Mouse (Mus musculus) stomach, embryonic 14.5 days (tissue): ENCODE measurements around the gene Phldb2. TPM values are rescaled to one million over a fixed set of nuclear protein-coding genes. Genes with fewer than 3 reads are reported as not detected.

Source experiments
- ATAC-seq: fragments of 200-750 bp; cut with Nextera tagmentation; 2 replicates; pipeline ENCODE4 v1.8.0; 2017; ENCODE audit warnings: low read depth, moderate TSS enrichment; ENCODE audit not compliant: insufficient number of reproducible peaks, insufficient read depth, low FRiP score
- H3K27ac ChIP-seq: fragments of 300-500 bp; sonication (generic); 2 replicates; pipeline ENCODE4 v1.5.1; 2014; ENCODE audit warnings: mild to moderate bottlenecking, low read length, moderate library complexity, mixed read lengths
- H3K27me3 ChIP-seq: fragments of 300-500 bp; sonication (generic); 2 replicates; pipeline ENCODE4 v1.6.1; 2014; ENCODE audit warnings: low read length, control low read depth, mixed read lengths; ENCODE audit not compliant: control insufficient read depth, insufficient read depth
- H3K36me3 ChIP-seq: fragments of 300-500 bp; sonication (generic); 2 replicates; pipeline ENCODE4 v1.6.1; 2014; ENCODE audit warnings: mild to moderate bottlenecking, control low read depth, low read length, moderate library complexity, mixed read lengths; ENCODE audit not compliant: control insufficient read depth, insufficient read depth
- H3K4me1 ChIP-seq: fragments of 300-500 bp; sonication (generic); 2 replicates; pipeline ENCODE4 v1.6.1; 2014; ENCODE audit warnings: low read length, control low read depth, mixed read lengths; ENCODE audit not compliant: control insufficient read depth, insufficient read depth
- H3K4me2 ChIP-seq: fragments of 300-500 bp; sonication (generic); replicated peaks from 2 replicates; pipeline ENCODE4 v1.6.1; 2014; ENCODE audit warnings: low read depth, low read length, control low read depth
- H3K4me3 ChIP-seq: fragments of 300-500 bp; sonication (generic); 2 replicates; pipeline ENCODE4 v1.5.1; 2014; ENCODE audit warnings: low read depth, low read length, control low read depth
- H3K9ac ChIP-seq: fragments of 300-500 bp; sonication (generic); replicated peaks from 2 replicates; pipeline ENCODE4 v1.6.1; 2014; ENCODE audit warnings: low read depth, mild to moderate bottlenecking, control low read depth, low read length, moderate library complexity, mixed read lengths
- H3K9me3 ChIP-seq: fragments of 300-500 bp; sonication (generic); 2 replicates; pipeline ENCODE4 v1.6.1; 2016; ENCODE audit warnings: low read depth, low read length, control low read depth; ENCODE audit not compliant: control insufficient read depth
- WGBS: fragments of 180-500 bp; shearing (Covaris S2); extraction: QIAGEN DNeasy Blood & Tissue Kit; methylation state at CpG from one replicate; pipeline ENCODE4 v1.1.7; 2014; 5-methylcytosine and 5-hydroxymethylcytosine counted together
- polyA plus RNA-seq: library from polyadenylated mRNA; unstranded; fragments of >200 nt; fragmentation: Nextera tagmentation; extraction: Ambion mirVana; gene quantifications from 2 replicates; pipeline ENCODE4 v1.2.1, GENCODE M21; 2014

Gene Phldb2
- polyA plus RNA-seq, 1 experiment from 2014 or later: 29.7 TPM

DNA sequence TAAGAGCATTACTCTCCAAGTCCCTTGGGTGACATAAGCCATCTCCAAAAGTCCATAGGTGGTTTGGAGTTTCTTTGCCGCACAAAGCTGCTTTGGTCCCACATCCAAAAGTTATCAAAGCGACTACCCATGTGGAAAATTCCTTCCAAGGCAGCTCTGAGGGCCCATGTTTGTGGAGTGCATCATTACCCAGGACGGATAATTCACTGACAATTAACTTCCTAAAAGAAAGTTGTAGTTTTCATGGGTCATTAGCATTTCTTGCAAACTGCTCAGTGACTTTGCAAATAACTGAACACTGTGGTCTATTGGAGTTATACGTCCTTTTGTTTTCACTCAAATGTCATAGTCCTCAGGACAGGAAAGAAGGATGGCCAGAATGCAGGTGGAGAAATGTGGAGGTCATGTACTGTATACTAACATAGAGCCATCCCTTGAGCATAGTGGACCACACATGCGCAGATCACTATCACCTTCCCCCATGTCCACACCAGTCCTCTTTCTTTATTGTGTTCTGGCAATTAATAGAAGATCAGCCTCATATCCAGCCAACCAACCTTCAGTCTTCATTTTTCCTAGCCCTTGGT is 96.0 kb downstream of the Phldb2 start:
- H3K9me3 ChIP-seq: no peaks in the 10 kb centered on the region
- no peak overlapping the region for H3K9ac ChIP-seq
- no peaks in the 10 kb centered on the region for H3K27me3 ChIP-seq
- 84% methylated on average over 5 of the region's 5 CpGs for WGBS
- H3K36me3 ChIP-seq: no peaks in the 10 kb centered on the region
- ATAC-seq: no peak
- no peaks in the 10 kb centered on the region for H3K4me1 ChIP-seq
- H3K27ac ChIP-seq: no peak overlapping the region
- no peak overlapping the region for H3K4me2 ChIP-seq
- H3K4me3 ChIP-seq: no peak overlapping the region

DNA sequence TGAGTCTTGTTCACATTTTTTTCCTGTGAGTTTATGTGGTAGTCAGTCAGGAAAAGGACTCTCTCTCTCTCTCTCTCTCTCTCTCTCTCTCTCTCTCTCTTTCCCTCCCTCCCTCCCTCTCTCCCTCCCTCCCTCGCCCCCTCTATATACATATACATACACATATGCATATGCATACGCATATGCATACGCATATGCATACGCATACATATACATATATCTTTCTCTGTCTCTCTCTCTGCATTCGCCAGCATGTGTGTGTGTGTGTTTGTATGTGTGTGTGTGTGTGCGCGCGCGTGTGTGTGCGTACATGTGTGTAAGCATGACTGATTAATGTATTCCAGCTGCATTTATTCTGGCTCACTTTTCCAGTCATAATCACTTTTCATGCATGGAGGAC is 98.9 kb downstream of the Phldb2 start:
- WGBS: 89% methylated on average over 10 of the region's 10 CpGs
- H3K4me3 ChIP-seq: no peak overlapping the region
- H3K27ac ChIP-seq: no peak overlapping the region
- H3K36me3 ChIP-seq: no peaks in the 10 kb centered on the region
- H3K9me3 ChIP-seq: no peaks in the 10 kb centered on the region
- H3K27me3 ChIP-seq: no peaks in the 10 kb centered on the region
- no peak overlapping the region for H3K9ac ChIP-seq
- no peak for ATAC-seq
- H3K4me1 ChIP-seq: no peaks in the 10 kb centered on the region
- H3K4me2 ChIP-seq: no peak overlapping the region

DNA sequence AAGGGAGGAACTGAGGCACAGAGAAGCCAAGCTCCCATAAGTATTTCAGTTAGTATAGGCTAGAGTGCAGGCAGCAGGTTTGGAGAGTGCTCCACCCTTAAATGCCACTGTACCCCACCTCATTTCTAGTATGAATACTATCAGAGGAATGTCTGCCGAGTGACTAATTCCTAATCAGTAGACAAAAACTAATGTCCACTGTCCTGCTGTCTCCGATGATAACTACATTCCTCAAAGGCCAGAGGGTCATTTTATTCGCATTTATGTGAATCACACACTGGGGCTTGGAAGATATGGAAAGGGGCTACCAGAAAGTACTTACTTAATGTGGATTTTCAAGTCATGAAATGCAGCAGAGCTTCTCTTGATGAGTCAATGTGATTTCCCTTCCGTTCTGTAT is 104.4 kb downstream of the Phldb2 start:
- H3K9ac ChIP-seq: no peak overlapping the region
- peaks cover 4% of the 10 kb centered on the region; the same call in 1 of the 2 replicates for H3K4me1 ChIP-seq
- no peak overlapping the region for H3K4me2 ChIP-seq
- no peaks in the 10 kb centered on the region for H3K27me3 ChIP-seq
- H3K9me3 ChIP-seq: no peaks in the 10 kb centered on the region
- H3K36me3 ChIP-seq: no peaks in the 10 kb centered on the region
- 71% methylated on average over 4 of the region's 4 CpGs for WGBS
- H3K4me3 ChIP-seq: no peak overlapping the region
- no peak overlapping the region for H3K27ac ChIP-seq
- no peak for ATAC-seq

DNA sequence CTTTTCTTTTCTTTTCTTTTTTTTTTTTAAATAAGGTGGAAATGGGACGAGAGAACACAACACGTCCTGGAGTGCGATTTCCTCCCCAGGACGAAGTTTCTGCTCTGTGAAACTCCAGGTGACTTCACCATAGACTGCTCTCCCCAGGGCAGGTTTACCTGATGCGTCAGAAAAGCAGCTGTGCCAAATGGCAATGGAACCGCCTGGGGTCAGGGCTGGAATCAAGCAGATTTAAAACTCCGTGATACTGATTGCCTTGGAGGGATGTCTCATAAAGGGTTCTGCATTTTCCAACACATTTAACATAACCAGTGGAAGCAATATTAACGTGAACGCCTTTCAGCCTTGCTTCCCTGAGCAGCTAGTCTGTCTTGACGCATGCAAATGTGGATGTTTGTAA is 108.5 kb downstream of the Phldb2 start:
- H3K4me1 ChIP-seq: peaks cover 16% of the 10 kb centered on the region; the same call in 1 of the 2 replicates
- peak overlapping the region; percentile 73 for H3K4me3 ChIP-seq
- WGBS: 13% methylated on average over 10 of the region's 10 CpGs
- H3K27ac ChIP-seq: peak overlapping the region; percentile 90; the same call in 1 of the 2 replicates
- H3K9me3 ChIP-seq: no peaks in the 10 kb centered on the region
- ATAC-seq: no peak
- H3K4me2 ChIP-seq: peak overlapping the region; percentile 63
- no peaks in the 10 kb centered on the region for H3K36me3 ChIP-seq
- H3K9ac ChIP-seq: peak overlapping the region; percentile 74; the same call in 1 of the 2 replicates
- H3K27me3 ChIP-seq: no peaks in the 10 kb centered on the region

DNA sequence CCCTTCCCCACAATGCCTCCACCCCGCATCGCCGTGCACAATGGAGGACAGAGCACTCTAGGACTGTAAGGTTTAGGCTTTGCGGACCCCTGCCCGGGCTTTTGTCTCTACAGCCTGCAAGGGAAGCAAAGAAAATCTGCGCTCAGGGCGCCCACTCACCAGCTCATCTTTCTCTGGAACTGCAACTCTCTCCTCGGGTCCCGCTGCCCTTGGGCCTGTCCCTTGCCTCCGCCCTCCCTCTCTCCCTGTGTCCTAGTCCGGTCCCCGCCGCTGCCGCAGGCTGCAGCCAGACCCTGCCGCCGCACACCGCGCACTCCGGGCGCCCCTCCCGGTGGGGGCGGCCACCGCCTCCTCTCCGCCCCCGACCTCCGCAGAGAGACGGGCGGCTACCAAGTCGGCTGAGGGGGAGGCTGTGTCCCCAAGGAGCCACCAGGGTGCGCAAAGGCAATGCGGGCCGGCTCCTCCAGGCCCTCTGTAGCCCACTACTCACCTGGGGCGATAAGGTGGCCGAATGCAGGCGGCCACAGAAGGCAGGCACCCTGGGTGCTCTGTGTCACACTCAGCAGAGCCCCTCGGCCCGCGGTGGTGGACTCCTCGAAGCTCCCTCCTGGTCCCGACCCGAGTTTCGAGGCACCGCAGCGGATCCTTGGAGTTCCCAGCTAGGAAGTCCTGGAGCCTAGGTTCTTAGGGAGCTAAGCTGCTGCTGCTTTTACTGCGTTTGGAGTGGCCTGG is 109.2 kb downstream of the Phldb2 start:
- WGBS: under 1% methylated on average over 45 of the region's 45 CpGs
- peaks cover 16% of the 10 kb centered on the region; the same call in 1 of the 2 replicates for H3K4me1 ChIP-seq

DNA sequence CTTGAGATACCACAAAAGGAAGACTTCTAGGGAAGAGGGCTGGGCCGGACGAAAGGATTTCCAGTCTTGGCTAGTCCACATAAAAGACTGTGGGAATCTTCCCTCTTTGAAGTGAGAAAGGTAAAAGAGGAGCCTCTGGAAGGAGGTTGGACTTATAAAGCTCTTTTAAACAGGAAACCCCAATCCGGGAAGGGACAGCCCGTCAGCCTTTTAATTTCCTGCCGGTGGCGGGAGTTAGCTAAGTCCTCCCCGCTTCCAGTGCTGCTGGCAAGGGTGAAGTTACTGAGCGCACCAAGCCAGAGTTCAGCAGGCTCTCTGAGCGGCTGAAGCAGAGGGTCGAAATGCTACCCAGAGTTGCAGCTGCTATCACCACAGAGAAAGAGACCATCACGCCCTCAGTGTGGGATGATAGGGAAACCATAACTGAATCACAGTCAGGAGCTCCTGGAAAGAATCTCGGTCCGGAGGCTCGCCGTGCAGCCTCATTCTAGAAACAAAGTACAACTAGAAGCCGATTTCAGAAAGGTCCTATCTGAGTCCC is 110.0 kb downstream of the Phldb2 start:
- no peaks in the 10 kb centered on the region for H3K36me3 ChIP-seq
- no peaks in the 10 kb centered on the region for H3K9me3 ChIP-seq
- whole genome bisulfite sequencing: under 1% methylated on average over 16 of the region's 16 CpGs
- no peaks in the 10 kb centered on the region for H3K27me3 ChIP-seq
- peak overlapping the region; percentile 63 for H3K4me2 ChIP-seq
- peak overlapping the region; percentile 90 for H3K27ac ChIP-seq
- peak overlapping the region; percentile 73 for H3K4me3 ChIP-seq
- peaks cover 18% of the 10 kb centered on the region; the same call in 1 of the 2 replicates for H3K4me1 ChIP-seq
- H3K9ac ChIP-seq: peak overlapping the region; percentile 74
- no peak for ATAC-seq

More for the DNA sequence above, 109.2 kb downstream of the Phldb2 start:
- H3K36me3 ChIP-seq: no peaks in the 10 kb centered on the region
- peak overlapping the region; percentile 74 for H3K9ac ChIP-seq
- H3K4me2 ChIP-seq: peak overlapping the region; percentile 63
- H3K4me3 ChIP-seq: peak overlapping the region; percentile 73
- H3K27ac ChIP-seq: peak overlapping the region; percentile 90
- no peaks in the 10 kb centered on the region for H3K9me3 ChIP-seq
- ATAC-seq: peak; percentile 95
- no peaks in the 10 kb centered on the region for H3K27me3 ChIP-seq

DNA sequence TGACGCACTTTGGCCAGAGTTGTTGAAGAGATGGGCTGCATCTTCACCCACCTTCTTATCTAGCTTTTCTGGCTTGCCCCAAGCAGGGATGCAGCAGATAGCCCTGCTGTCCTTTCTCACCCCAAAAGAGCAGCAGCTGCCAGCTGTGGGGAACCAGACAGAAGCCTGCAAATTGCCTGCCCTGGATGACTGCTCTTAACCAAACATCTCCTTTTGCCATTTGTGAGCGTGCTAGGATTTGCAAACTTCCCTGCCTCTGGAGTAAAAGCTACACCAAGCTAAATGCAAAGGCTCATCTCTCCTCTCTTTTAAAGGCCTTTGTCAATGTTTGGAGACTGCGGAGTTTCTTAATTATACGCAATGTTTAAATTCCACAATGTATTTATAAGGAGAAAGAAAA is 111.0 kb downstream of the Phldb2 start:
- WGBS: 23% methylated on average over 4 of the region's 4 CpGs
- peak overlapping the region; percentile 90; the same call in 1 of the 2 replicates for H3K27ac ChIP-seq
- H3K27me3 ChIP-seq: no peaks in the 10 kb centered on the region
- no peak for ATAC-seq
- peaks cover 25% of the 10 kb centered on the region; the same call in 1 of the 2 replicates for H3K4me1 ChIP-seq
- peak overlapping the region; percentile 74 for H3K9ac ChIP-seq
- peak overlapping the region; percentile 73 for H3K4me3 ChIP-seq
- peak overlapping the region; percentile 63 for H3K4me2 ChIP-seq
- no peaks in the 10 kb centered on the region for H3K9me3 ChIP-seq
- H3K36me3 ChIP-seq: no peaks in the 10 kb centered on the region

DNA sequence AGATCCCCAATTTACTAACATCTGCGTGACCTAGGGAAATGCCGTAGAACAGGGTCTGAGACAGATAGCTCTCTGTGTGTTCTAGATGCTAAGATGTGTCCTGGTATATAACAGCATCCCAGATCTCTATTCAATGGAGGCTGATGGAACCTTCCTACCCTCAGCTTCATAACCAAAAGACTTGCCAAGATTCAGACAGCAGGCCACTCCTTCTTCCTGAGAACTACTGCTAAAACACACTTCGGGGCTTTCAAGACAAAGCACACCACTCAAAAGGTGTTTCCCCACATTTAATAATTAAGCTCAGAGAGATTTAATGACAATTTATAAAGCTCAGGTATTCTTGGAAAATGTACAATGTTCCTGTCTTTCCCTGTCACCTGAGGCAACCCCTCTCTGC is 111.6 kb downstream of the Phldb2 start:
- H3K27ac ChIP-seq: no peak overlapping the region
- H3K36me3 ChIP-seq: no peaks in the 10 kb centered on the region
- H3K4me2 ChIP-seq: peak overlapping the region; percentile 63
- no peak for ATAC-seq
- WGBS: 67% methylated on average over 3 of the region's 3 CpGs
- no peak overlapping the region for H3K9ac ChIP-seq
- H3K4me3 ChIP-seq: peak overlapping the region; percentile 73; the same call in 1 of the 2 replicates
- H3K9me3 ChIP-seq: no peaks in the 10 kb centered on the region
- H3K27me3 ChIP-seq: no peaks in the 10 kb centered on the region
- H3K4me1 ChIP-seq: peaks cover 25% of the 10 kb centered on the region; the same call in 1 of the 2 replicates
